Mouse (Mus musculus): ENCODE data around the gene Acvr1b. TPM values are rescaled to one million over a fixed set of nuclear protein-coding genes. Genes with fewer than 3 reads are reported as not detected.

Acvr1b gene
- polyA plus RNA-seq (2015; fragmentation: Illumina TruSeq; extraction: RNeasy Lipid Tissue Mini Kit (QIAGEN cat#74804); ENCODE audit: low read depth, low replicate concordance): 62.2 TPM

GRCm38 (mm10) chr15:101173421-101174211 lies at the start of gene Acvr1b:
Acvr1b (plus strand) TSS chr15:101174067.

GRCm38 (mm10) chr15:101128181-101129089 lies 45.4 kb upstream of the Acvr1b start, which contains the start of gene Acvrl1:
Acvrl1 (plus strand) TSS chr15:101128522.

GRCm38 (mm10) chr15:101224006-101224906 lies 50.4 kb downstream of the Acvr1b start, which contains the start of gene Grasp:
Grasp (plus strand) TSS chr15:101224188.

GRCm38 (mm10) chr15:101253886-101254795 lies 80.3 kb downstream of the Acvr1b start, which contains the start of gene Nr4a1:
Nr4a1 (plus strand) TSS chr15:101254269.

Other genes starting within 250 kb of the Acvr1b start
- not detected for gene Gm47841, start 126.7 kb upstream of the Acvr1b start, polyA plus RNA-seq (2015; fragmentation: Illumina TruSeq; extraction: RNeasy Lipid Tissue Mini Kit (QIAGEN cat#74804); ENCODE audit: low read depth, low replicate concordance)
- 0.62 TPM for gene Fignl2, start 95.5 kb upstream of the Acvr1b start, polyA plus RNA-seq (2015; fragmentation: Illumina TruSeq; extraction: RNeasy Lipid Tissue Mini Kit (QIAGEN cat#74804); ENCODE audit: low read depth, low replicate concordance)
- not detected for gene Ankrd33, start 58.3 kb upstream of the Acvr1b start, polyA plus RNA-seq (2015; fragmentation: Illumina TruSeq; extraction: RNeasy Lipid Tissue Mini Kit (QIAGEN cat#74804); ENCODE audit: low read depth, low replicate concordance)
- gene Acvrl1, start 45.5 kb upstream of the Acvr1b start, polyA plus RNA-seq (2015; fragmentation: Illumina TruSeq; extraction: RNeasy Lipid Tissue Mini Kit (QIAGEN cat#74804); ENCODE audit: low read depth, low replicate concordance): 13.8 TPM
- 29.4 TPM for gene Grasp, start 50.1 kb downstream of the Acvr1b start, polyA plus RNA-seq (2015; fragmentation: Illumina TruSeq; extraction: RNeasy Lipid Tissue Mini Kit (QIAGEN cat#74804); ENCODE audit: low read depth, low replicate concordance)
- 91.2 TPM for gene Nr4a1, start 80.2 kb downstream of the Acvr1b start, polyA plus RNA-seq (2015; fragmentation: Illumina TruSeq; extraction: RNeasy Lipid Tissue Mini Kit (QIAGEN cat#74804); ENCODE audit: low read depth, low replicate concordance)
- 44.3 TPM for gene Atg101, start 110.2 kb downstream of the Acvr1b start, polyA plus RNA-seq (2015; fragmentation: Illumina TruSeq; extraction: RNeasy Lipid Tissue Mini Kit (QIAGEN cat#74804); ENCODE audit: low read depth, low replicate concordance)
- not detected for gene 6030408B16Rik, start 119.1 kb downstream of the Acvr1b start, polyA plus RNA-seq (2015; fragmentation: Illumina TruSeq; extraction: RNeasy Lipid Tissue Mini Kit (QIAGEN cat#74804); ENCODE audit: low read depth, low replicate concordance)
- 3.3 TPM for gene Krt80, start 196.1 kb downstream of the Acvr1b start, polyA plus RNA-seq (2015; fragmentation: Illumina TruSeq; extraction: RNeasy Lipid Tissue Mini Kit (QIAGEN cat#74804); ENCODE audit: low read depth, low replicate concordance)
- not detected for gene Krt7, start 237.0 kb downstream of the Acvr1b start, polyA plus RNA-seq (2015; fragmentation: Illumina TruSeq; extraction: RNeasy Lipid Tissue Mini Kit (QIAGEN cat#74804); ENCODE audit: low read depth, low replicate concordance)

Measured in brain, adult 10 weeks (tissue).